Mouse (Mus musculus) erythroblast, adult 5-6 weeks (primary cell): ENCODE measurements around the gene Celf5. TPM values are rescaled to one million over a fixed set of nuclear protein-coding genes. Genes with fewer than 3 reads are reported as not detected.

Experiments
- ATAC-seq: replicated peaks from 2 replicates; pipeline ENCODE4 v1.8.0; 2016; ENCODE audit warnings: moderate number of reproducible peaks, mild to moderate bottlenecking, moderate TSS enrichment, inconsistent platforms; ENCODE audit not compliant: poor library complexity, low FRiP score, severe bottlenecking
- total RNA-seq, 2 experiments: library from RNA; stranded (forward) in 1 of 2; stranded (reverse) in 1 of 2; fragments of 150-400 nt in 1 of 2; fragments of 200-764, 138-1000 nt in 1 of 2; gene quantifications; 2 replicates each; pipeline versions ENCODE4 v1.2.3 to v1.2.4; 2015 to 2017; ENCODE audit warnings: low replicate concordance in 2 of 2

Celf5 gene
- total RNA-seq (2015; ENCODE audit: low replicate concordance) (not detected in 2 replicates), total RNA-seq (2017; ENCODE audit: low replicate concordance) (0.68 TPM in 1 of 2 replicates, not detected in the other)

- ATAC-seq, result peak; percentile 58
Measured at GRCm38 (mm10) chr10:81482533-81482889, at the start of gene Celf5. TSS of gene Celf5 (minus strand) at chr10:81482709.

- peak; percentile 74 for ATAC-seq
Measured at GRCm38 (mm10) chr10:81526779-81527178, 44.3 kb upstream of the Celf5 start.

DNA sequence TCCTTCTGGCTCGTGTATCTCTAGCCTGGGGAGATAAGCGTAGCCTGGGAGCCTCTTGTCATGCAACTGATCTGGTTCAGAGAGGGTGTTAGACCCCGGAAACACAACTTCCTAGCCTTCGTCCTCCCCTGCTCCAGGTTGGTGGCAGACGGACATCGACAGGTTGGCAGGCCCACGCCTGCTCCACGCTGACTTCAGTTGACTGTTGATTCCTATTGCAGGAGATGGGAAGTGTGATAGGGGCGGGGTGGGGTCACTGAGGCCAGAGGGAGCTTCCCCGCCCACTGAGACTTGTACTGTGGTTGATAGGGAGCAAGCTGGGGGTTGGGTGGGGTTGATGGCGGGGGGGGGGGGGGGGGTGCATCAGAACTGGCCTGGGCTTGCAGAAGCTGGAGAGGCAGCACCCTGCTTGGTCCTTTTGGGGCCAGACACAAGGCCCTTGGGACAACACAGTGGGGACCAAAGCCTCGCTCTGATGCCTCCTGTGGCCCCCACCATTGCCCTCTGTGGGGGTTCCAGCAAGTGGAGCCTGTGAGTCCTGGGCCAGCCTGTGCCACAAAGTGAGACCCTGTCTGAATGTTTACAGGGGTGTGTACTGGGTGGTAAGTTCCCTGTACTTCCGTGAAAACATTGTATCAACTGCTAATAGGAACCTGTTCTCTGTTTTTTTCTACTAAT lies 42.6 kb upstream of the Celf5 start:
- no peak for ATAC-seq

DNA sequence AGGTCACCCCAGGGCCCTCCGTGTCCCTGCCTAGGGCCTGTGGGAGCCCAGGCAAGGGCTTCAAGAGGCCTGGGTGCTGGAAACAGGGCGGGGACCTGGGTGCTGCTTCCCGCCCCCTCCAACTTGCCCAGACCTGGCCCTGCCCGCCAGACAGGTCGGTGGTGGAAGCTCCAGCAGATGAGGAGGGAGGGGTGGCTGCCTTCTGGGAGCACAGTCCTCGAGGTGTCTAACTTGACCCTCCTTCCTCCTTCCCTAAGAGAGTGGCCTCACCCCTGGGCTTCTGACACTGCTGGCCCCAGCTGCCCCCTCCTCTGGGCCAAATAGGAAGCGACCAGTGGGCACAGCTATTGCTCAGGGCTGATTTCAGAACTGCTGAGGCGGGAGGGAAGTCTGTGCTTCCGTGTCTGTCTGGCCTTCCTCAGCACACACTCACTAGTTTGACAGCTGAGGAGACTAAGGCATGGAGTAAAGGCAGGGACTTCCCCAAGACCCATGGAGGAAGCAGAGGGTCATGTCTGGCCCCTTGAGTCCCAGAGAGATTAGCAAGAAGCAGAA lies 41.6 kb upstream of the Celf5 start, which contains the start of gene Gna15:
TSS of gene Gna15 (minus strand) at position 175 of the 555 bp plus-strand sequence.
- peak; percentile 27; the same call in 1 of the 2 replicates for ATAC-seq

DNA sequence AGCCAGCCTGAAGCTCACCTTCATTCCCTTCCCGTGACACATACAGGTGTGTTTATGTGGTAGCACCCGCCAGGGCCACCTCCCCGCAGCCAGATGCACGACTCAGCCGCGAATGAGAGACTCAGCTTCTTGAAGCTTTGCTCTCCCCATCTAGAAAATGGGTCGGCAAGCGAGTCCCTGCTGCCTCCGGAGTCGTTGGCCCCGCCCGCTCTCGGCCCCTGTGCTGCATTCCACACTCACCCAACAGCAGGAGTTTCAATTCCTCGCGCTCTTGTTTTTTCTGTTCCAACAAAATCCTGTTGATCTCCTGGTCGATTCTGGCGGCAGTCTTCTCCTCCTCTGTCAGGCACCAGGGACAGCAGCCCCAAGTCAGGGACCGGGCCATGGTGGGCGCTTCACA lies 41.1 kb upstream of the Celf5 start:
- 0 out of 2 replicates have a peak, but pooled peaks have one; percentile 31 for ATAC-seq

GRCm38 (mm10) chr10:81523142-81523541 lies 40.6 kb upstream of the Celf5 start:
- ATAC-seq, result no peak

DNA sequence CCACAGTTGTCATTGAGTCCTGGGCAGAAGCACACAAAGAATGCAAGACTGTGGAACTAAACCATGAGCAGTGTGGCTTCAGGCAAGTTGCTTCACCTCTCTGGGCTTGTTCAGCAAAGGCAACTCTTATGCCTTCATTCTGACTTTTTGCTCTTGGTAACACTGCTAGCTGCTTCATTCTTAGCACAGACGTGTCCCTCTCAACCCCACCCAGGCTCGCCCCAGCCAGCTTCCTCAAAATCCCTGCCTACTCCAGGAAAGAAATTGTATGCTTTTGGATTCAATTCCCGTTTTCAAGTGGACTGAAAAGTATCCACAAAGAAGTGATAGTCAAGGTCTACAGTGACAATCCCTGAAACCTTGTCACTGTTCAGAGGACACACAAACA lies 37.5 kb upstream of the Celf5 start:
- ATAC-seq, result no peak

DNA sequence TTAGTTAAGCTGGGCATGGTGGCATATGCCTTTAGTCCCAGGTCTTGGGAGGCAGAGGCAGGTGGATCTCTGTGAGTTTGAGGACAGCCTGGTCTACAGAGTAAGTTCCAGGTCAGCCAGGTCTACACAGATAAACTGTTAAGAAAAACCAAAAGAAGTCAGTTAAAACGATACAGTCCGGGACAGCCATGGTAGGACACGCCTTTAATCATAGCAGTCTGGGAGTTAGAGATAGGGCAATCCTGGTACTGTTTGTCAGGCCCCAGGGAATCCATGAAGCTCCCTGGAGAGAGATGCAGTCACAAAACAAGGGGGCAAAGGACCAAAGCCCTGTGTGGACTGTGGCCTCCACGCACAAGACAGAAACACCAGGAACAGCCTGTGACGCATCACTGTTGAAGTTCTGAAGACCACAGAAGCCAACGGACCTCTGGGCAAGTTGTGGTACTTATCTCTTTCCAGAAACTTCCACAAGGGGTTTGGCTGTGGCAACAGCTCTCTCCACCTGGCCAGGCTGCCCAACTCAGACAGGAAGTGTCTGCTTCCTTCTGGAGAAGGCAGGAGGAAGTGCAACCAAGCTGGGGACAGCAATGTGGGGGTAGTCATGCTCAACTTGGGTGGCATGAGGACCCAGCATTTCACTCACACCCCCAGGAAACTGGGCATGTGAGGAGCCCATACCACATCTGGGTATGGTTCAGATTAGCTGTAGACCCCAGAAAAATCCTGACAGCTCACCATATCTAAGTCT lies 36.9 kb upstream of the Celf5 start:
- ATAC-seq, result no peak

DNA sequence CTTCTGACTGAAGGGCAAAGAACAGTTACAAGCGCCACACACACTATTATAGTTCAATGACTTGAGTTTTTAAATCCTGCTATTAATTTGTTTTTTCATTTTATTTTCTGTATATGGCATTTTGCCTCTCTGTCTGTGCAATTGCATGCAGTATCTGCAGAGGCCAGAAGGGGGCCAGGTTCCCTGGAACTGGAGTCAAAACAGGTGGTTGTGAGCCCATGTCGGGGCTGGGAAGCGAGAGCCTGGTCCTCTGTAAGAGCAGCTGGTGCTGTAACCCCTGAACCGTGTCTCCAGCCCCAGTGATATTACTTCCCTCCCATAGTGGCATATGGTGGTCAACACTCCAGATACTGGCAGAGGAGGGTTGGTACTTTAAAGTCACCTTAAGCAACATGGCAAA lies 36.0 kb upstream of the Celf5 start:
- peak; percentile 79 for ATAC-seq

- no peak for ATAC-seq
Measured at GRCm38 (mm10) chr10:81517227-81517626, 34.7 kb upstream of the Celf5 start.

DNA sequence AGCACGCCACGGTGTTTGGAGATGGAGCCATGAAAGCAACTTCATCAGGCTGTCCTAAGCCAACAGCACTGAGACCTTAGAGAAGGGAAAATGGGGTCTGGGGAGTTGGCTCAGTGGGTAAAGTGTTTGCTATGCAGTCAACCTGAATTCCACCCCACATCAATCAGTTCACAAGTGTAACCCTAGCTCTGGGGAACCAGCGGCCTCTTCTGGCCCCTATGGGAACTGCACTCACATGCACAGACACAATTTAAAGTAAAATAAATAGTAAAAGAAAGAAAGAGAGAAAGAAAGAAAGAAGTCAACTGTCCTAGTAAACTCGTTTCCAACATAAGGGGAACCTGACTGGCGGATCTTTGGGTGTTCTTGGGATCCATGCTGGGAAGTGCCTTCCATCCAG lies 31.3 kb upstream of the Celf5 start:
- no peak for ATAC-seq

GRCm38 (mm10) chr10:81510246-81510810 lies 27.8 kb upstream of the Celf5 start:
- ATAC-seq, result no peak

- ATAC-seq, result no peak
Measured at GRCm38 (mm10) chr10:81507691-81508489, 25.4 kb upstream of the Celf5 start.

DNA sequence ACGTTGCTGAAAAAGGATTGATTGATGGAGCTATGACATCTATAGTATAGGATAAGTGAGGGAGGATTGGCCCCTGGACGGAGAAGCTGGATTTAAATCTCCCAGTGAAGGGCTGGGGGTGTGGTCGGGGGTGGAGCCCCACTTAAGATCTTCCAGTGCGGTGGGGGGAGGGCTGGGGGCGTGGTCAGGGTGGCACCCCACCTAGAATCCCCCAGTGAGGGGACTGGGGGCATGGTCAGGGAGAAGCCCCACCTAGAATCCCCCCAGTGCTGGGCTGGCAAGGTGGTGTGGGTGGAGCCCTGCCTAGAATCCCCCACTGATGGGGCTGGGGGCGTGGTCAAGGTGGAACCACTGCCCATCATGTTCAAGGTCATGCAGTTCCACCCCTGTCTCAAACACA lies 24.6 kb upstream of the Celf5 start:
- ATAC-seq, result no peak

DNA sequence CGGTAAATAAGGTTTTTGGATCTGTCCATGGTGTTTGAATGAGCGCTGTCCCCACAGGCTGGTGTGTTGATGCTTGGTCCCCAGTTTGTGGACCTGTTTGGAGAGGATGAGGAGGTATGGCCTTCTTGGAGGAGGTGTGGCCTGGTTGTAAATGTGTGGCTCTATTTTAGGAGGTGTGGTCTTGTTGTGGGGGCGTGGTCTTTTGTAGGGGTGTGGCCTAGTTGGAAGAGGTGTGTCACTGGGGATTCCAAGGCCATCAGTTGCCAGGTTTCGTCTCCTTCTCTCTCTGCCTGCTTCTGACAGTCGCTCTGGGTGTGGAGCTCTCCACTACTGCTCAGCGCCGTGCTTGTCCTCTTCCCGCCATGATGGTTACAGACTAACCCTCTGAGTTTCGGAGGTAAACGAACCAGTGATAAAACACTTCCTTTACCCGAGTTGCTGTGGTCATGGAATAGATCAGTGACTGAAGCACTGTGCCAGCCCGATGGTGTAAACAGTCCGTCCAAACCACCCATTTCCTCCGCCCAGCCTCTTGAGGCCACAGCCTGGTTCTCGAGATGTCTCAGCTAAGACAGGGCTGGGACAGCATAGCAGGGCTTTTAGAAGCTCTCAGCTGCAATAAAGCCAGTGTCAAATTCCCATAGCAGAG lies 22.6 kb upstream of the Celf5 start:
- no peak for ATAC-seq

- peak; percentile 77 for ATAC-seq
Measured at GRCm38 (mm10) chr10:81502658-81503057, 20.1 kb upstream of the Celf5 start.

GRCm38 (mm10) chr10:81501863-81502262 lies 19.4 kb upstream of the Celf5 start:
- ATAC-seq, result no peak

DNA sequence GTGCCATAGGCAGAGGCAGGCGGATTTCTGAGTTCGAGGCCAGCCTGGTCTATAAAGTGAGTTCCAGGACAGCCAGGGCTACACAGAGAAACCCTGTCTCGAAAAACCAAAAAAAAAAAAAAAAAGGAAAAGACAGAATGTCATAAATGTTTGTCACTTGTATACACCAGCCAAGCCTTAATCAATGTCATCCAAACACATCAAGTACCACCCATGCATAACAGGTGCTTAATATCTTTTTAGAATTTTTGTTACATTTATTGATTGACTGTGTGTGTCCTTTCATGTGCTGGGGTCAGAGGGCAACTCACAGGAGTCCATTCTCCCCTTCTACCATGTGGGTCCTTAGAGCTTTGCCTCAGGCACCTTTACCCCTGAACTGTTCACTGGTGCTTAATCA lies 17.5 kb upstream of the Celf5 start, which contains the start of gene S1pr4:
TSS of gene S1pr4 (minus strand) at position 101 of the 400 bp plus-strand sequence.
- no peak for ATAC-seq

DNA sequence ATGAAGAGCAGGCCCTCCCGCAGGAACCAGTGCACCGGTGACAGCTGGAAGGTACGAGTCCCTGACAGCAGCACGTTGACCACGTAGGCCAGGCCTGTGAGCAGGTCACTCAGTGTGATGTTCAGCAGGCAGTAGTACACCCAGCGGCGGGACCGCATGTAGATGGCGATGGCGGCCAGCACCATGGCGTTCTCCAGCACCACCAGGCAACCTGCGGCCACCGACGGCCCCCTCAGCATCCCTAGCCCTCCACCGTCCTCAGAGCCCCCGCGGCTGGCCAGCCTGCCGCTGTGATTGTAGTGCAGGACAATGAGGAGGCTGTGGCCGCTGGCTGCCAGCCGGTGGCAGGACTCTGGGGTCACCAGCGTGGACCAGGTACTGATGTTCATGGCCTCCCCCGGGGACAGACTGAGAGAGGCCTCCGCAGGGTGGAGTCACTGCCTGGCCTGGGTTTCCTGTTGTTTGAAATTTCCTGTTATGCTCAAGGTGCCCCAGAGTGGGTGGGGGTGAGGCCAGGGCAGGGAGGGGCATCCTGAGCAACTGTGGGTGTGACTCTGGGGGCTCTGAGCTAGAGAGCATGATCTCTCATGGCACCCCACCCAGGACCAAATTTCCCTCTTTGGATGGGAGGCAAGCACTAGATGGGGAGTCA lies 16.9 kb upstream of the Celf5 start:
- no peak for ATAC-seq
